Mouse (Mus musculus) urinary bladder, postnatal 10 days (tissue): ENCODE data around the gene Ints3.

Experiments used
- DNase-seq: peaks from one replicate; pipeline ENCODE4 v3.0.0; 2022; ENCODE audit warnings: low spot score

The Ints3 gene

DNA sequence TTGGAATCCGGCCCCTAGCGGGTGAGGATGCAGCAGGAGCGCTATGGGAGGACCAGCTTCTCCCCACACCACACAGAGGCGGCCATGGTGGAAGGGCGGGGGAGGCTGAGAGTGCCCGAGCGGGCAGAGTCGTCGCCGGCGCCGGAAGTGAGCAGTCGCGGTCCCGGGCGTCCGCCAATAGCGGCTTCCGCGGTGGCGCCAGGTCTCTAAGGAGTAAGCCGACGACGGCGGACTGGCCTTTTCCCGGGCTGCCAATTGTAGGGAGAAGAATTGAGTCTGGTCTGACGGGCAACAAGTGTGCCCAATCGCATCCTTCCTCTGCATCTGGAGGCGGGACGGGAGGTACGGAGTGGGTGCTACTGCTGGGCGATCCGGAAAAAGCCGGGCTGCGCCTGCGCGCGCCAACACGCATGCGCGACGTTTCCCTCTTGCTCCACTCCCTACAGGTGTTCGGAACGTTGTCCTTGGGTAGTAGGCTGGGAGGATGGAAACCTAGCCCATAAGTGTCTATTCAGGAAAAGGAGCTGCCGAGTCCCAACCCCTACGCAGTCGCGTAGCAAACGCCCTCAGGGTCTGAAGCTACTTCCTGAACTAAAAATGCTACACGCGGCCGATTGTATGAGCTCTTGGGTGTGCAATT, at the start of gene Ints3:
Gene Ints3 (minus strand): TSS at position 242 of the 640 bp plus-strand sequence.
- peak; percentile 98 for DNase-seq

DNA sequence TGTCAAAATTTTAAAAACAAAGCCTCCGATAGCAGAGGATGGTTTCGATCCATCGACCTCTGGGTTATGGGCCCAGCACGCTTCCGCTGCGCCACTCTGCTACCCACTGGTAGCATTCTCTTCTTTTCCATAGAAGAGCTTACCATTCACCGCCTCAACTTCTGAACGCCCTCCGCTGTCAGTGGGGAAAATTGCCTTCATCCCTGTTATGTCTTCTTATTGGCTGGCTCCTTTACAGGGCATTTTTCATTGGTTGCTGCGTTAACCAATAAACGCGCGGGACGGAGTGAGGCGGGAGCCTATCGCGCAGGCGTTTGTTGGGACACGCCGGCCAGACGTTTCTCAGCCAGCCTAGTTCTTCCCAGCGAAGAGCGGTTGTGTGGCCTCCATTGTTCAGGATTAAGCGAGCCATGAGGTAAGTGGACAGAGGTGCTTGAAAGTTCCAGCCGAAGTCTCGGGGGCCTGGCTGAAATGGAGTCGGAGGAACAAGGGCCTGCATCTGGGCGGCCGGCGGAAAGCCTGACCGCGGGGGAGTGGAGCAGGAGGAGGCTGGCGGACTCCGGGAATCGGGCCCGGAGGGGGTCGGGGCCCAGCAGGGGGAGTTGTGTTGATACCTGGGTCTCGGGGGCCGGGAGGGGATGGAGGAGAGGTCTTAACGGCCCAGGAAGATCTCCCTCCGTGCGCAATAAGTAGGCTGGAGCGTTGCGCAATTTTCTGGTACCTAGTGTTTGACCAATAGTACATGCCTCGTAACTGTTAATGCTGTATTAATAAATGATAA, 42.6 kb upstream of the Ints3 start, which contains the start of gene Ilf2:
Gene Ilf2 (plus strand): TSS at position 296 of the 781 bp plus-strand sequence.
- peak; percentile 74 for DNase-seq

DNA sequence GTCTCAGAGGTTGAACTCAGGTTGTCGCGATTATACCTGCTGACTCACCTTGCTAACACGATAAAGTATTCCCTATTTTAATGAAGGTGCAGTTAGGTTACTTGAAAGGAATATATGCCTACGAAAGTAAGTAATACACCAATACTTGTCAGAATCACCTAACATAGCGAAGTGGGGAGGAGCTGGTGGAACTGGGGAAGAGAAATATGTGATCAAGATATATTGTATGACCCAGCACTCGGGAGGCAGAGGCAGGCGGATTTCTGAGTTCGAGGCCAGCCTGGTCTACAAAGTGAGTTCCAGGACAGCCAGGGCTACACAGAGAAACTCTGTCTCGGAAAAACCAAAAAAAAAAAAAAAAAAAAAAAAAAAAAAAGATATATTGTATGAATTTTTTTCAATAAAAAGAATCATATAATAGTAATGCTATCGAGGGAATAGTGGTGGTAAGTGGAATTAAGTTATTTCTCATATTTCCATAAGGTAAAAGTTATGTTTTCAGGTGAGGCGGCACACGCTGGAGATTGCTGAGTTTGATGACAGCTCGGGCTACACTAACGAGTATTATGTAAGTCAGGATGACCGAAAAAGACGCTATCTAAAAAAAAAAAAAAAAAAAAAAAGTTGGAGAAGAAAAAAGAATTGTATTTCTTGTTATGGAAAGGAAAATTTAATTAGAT, 41.9 kb upstream of the Ints3 start:
- DNase-seq: no peak

DNA sequence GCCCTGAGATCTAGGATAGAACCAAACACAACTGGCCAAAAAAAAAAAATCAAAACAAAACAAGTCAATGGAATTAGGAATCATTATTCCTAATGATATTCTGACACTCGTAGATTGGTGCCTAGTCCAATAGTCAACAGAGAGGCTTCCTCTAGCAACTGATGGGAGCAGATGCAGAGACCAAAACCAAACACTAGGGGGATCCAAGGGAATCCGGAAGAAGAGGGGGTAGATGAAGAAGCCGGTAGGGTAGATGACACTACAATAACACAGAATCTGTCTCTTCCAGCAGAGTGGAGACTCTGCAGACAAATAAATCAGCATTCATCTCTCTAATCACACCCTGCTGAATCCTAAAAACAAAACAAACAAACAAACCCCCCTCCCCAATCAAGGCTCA, 38.8 kb upstream of the Ints3 start:
- no peak for DNase-seq

DNA sequence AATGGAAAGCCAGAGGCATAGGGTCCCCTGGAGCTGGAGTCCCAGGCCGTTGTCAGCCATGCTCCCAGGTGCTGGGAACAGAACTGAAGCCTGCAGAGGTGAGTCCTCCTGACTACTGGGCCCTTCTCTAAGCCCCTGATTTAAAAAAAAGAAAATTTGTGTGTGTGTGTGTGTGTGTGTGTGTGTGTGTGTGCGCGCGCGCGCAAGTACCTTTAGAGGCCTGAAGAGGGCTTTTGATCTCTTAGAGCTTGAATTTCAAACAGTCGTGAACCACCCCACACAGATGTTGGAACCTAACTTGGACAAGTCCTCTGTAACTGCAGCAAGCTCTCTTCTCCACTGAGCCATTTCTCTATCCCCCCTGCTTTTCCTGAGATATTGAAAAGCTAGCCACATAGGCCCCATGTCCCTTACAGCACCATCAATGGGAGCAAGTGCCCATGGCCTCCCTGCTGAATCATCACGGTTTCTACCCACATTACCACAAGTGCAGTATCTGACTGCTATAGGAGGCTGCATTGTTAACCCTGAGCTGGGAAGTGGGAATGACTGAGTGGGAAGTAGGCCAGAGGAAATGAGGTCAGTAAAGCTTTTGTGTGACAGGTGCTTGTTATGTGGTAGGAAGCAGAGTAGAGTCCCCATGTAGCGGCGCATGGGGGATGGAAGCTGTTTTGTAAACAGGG, 34.3 kb upstream of the Ints3 start:
- no peak for DNase-seq

DNA sequence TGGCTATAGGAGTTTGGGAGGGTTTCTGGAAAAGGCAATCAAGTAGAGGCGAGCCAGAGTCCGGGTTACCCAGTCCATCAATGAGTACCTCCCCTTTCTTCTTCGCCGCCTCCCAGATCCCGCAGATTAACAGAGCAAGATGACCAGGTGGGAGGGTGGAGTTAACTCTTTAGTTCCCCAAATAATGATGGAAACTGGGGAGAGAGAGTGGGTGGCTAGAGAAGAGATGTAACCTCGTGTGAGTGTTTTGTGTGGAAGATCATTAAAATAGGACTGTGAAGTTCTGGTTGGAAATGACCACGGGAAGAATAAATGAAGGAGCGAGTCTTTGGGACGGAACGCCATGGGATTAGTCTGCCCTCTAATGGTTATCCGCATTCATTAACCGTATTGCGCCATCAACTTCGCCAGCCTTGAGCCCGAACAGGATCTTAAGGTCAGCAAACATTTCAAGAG, 32.9 kb upstream of the Ints3 start:
- DNase-seq: no peak

DNA sequence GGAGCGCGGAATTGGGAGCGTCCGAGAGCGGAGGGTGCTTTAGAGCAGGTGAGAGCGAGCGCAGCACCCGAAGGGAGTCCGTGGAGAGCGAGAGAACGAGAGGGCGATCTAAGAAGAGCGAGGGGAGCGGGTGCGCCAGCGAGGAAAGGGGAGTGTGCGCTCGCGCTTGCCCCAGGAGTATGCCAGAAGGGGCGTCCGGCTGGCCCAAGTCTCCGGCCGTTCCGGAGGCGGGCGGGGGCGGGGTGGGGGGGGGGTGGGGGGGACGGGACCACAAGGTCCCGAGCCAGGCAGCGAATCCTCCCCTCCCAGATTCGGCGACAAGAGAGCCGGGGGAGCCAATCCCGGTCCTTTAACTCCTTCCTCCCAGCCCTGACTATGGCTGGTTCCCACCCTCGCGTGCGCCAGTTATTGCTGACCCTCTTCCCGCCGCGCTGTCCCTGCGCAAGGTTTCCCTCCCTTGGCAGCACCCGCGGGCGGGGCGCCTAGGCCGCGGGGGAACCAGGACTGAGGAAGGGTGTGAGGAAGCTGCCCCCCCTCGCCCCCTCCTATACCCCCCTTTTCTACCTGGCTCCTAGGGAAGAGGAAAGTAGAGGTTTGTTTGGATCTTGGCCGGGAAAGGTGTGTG, 32.4 kb upstream of the Ints3 start, which contains the start of gene Npr1:
Gene Npr1 (minus strand): TSS at position 181 of the 625 bp plus-strand sequence.
- no peak for DNase-seq

DNA sequence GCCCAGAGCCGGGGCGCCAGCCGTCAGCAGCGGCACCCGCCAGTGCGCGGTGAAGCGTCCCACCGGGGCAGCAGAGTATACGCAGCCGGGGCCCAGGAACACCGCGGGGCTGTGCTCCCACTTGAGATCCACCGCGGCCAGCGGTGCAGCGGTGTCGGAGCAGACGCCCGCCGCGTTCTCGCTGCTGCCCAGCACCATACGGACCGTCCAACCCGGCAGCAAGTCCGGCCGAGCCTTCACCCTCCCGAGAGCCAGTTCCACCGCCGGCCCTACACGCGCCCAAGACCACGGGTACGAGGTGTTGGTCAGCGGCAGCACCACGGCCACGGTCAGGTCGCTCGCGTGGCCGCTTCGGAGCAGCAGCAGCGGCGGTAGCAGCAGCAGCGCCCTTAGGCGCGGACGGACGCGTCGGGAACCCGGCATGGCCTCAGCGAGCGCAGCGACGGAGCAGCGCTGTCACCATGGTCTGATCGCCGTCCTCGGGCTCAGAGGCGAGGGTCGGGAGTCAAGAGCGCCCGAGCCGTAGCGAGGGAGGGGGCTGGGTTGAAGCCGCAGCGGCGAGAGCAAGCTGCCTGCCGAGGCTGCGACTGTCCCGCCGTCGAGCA, 31.8 kb upstream of the Ints3 start:
- DNase-seq: no peak

DNA sequence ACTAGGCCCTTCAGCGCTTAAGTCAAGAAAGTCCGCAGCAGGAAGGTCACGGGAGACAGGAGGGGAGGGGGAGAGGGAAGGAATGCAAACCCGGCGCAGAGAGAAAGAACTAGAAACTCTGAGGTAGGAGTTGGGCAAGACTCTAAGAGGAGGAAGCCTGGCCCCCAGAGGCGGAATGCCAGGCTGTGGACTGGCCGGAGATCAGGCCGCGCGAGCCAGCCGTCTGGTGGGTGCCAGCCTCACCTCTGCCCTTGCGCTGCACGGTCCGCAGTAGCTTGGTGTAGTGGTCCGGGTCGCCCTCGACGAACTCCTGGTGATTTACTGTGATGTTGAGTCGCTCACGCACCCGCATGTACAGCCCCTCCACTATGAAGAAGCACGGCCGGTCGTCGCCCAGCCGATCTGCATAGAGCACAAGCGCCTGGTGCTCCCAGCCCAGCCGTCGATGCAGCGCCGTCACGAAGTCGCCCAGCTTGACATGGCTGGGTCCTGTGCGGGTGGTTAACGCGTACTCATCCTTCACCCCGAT, 31.2 kb upstream of the Ints3 start:
- DNase-seq: no peak

DNA sequence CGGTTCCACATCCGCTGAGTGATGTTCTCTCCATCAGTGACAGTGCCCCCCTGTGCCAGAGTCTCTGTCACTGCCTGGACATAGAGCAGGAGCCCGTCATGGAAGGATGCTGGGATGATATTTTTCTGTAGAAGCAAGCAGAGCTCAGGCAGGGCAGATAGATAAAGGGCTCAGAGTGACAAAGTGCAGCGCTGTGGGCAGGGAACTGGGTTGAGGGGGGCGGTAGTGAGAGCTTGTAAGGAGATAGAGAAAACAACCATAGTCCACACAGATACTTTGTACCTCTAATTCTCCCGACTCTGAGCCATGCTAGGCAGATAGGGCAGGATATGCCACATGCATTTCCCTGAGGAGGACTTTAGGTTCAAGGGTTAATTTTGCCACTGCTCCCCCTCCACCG, 29.2 kb upstream of the Ints3 start:
- no peak for DNase-seq

DNA sequence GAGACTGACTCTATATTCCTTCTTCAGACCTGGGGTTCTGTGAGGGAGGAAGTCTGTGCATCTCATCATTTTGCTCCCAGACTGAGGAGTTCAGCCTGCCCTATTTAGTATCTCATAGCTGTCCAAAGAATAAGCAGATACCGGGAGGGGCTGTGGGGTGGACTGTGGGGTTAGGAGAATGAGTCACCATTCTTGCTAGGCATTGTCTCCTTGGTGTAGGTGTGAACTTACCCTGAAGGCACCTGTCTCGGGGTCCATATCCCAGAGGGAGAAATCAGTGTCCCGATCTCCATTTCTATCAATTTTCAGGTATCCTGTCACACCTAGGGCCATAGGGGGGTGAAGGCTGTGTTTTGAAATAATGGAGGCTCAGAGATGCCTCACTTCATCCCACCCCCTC, 28.5 kb upstream of the Ints3 start:
- DNase-seq: no peak

DNA sequence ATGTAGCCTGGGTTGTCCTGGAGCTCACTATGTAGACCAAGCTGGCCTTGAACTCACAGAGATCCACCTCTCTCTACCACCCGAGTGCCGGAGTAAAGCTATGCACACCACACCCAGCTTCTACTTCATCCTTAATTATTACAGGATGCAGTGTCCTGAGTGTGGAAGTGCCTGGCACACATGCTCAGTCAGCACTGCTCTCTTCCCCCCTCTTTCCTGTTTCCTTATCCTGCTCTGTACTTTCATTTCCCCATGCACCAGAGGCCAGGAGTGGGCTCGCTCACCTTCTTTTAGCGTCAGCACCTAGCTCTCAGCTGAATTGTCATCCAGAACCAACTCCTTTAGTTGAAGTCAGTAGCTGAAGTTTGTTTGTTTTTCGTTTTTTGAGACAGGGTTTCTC, 26.9 kb upstream of the Ints3 start:
- DNase-seq: no peak

DNA sequence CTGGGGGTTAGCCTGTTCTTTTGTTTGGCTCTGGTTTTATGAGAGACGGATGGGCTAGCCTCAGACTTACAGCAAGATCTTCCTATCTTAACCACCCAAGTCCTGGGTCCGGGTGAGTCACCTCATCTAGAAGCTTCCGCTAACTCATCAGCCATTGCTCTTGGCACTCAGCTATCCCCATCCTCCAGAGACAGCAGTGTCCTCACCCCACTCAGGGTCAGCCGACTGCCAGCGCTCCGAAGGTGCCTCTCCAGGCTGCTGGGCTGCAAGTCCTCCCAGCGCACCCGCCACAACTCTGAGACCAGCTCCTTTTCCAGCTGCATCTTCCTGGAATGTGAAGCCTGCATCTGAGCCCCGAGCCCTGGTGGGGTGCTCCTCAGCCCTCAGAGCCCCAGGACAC, 26.3 kb upstream of the Ints3 start:
- DNase-seq: no peak

DNA sequence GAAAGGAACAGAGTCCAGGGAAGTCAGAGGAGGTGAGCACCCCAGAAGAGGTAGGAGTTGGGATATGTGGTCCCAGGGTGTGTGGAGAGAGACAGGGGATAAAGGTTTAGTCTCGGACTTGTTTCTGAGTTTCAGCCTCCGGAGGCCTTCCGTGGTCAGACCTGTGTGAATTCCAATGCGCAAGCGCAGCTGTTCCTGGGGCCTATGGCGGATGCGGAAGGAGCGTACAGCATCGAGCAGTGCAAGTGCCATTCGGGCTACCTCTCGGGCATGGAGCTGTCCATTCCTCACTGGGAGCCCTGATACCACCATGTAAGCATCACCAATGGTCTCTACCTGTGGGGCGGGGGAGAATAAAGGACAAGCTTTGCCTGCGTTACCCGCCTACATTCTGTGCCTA, 21.5 kb upstream of the Ints3 start:
- no peak for DNase-seq

DNA sequence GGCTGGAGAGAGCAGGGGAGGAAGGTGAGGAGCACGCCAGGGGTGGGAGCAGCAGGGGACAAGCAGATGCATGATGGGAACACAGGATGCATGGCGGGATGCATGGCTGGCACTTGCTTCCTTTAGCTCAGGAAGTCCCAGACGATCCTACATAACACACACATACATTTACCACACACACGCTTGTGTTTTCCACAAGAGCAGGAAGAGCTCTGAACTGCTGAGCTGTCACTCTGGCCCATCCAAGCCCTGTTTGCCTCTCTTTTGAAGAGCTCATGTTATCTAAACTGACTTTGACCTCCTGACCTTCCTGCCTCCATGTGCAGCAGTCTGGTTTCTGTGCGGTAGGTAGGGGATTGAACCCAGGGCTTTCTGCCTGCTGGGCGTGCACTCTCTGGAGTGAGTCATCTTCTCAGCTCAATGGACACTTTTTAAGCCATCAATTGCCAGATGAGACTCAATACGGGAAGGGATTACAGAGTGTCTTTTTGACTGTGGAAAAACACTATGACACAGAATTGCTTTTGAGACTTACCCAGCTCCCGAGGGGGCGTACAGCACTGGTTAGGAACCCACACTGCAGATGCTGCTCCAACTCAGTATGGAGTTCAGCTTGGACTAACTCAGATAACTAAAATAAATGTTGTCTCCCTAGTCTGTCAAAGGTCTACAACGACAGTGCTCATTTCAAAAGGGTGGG, 18.1 kb upstream of the Ints3 start:
- no peak for DNase-seq

DNA sequence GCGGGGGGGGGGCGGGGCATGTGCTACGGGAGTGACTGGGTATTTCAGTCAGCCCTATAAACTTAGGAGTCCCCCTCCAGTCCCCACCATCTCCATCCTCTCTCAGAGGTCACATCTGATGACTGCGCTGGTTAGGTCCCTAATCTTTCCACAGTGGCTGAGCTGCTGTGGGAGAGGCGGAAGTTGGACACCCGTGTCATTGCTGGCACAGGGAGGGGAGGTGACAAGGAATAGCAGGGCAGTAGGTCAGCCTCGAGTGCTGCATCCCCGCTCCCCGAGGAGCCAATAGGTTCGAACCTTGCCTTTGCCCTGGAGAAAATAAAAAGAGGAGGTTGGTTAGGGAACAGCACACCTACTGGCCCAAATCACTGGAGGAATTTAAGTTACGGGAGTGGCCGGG, 17.5 kb upstream of the Ints3 start:
- no peak for DNase-seq

DNA sequence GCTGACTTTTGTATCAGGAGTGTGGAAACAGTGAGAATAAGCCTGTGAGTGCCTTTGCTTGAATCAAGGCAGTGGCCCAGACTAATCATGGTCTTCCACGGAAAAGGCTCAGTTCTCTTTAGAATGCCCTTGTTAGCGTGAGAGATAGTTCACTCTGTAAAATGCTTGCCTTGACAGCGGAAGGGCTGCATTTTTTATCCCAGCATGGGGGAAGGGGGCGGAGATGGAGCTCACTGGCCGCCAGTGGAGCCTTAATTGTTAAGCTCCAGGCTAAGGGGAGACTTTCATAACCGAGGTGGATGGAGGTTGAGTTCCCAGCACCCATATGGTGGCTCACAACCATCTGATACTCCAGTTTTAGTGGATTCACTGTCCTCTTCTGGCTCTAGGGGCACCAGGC, 15.2 kb upstream of the Ints3 start:
- no peak for DNase-seq

DNA sequence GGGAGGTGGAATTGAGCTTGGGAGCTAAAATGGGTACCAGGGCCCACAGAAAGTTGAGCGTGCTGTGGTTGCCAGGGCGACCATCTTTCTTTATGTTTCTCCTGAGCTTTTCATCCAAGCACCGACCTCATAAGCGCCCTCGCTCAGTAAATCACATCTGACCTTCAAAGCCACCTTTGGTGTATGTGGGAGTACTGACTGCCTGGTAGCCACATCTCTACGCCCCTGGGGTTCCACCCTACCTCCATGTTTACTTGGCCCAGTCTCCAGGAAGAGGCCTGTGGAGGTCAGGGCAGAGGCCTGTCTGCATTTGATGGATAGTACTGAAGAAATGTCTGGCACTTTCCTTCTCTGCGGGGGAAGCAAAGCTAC, 13.7 kb upstream of the Ints3 start:
- no peak for DNase-seq

DNA sequence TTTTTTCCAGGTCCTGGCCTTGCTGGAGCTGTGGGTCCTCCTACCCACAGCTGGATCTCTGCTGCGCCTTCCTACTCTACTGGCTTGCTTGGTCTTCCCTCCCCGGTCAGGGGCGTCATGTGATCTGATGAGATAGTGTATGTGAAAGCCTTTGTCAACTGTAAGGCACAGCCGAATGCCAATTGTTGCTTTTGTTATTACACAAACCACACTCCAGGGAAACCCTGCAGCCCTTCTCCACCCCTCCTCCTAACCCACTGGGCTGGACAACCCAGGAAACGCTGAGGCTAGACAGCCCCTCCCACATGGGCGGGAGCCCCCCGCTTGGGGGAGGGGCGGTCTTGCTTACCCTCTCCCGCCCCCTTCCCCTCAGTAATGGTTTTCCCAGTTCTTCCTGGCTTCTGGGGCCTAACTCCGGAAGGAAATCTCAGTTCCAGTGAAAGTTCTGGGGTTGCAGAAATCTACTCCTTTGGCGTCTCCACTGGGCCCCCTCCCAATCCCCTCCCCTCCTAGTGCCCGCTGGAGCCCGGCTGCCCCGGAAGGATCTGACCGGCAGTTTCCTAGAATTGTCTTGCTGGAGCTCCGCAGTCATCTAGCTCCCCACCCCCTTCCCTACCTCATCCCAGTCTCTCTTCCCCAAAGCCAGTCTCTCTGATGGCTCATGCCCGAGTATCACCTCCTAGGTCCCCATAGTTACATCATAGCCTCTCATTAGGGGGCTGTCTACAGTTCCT, 13.1 kb upstream of the Ints3 start:
- DNase-seq: no peak
